Mouse (Mus musculus) midbrain, embryonic 11.5 days (tissue): ENCODE data around the gene Ccdc157. TPM values are rescaled to one million over a fixed set of nuclear protein-coding genes. Genes with fewer than 3 reads are reported as not detected.

Experiments used
- ATAC-seq: fragments of 200-750 bp; cut with Nextera tagmentation; 2 replicates; pipeline ENCODE4 v1.8.0; 2017; ENCODE audit warnings: moderate TSS enrichment, moderate library complexity; ENCODE audit not compliant: low FRiP score
- DNase-seq: peaks from one replicate; pipeline ENCODE4 v3.0.0; 2015; ENCODE audit warnings: low spot score; ENCODE audit errors: missing footprints
- H3K27ac ChIP-seq: fragments of 300-500 bp; sonication (generic); 2 replicates; pipeline ENCODE4 v1.5.1; 2014; ENCODE audit warnings: low read depth, low read length
- H3K27me3 ChIP-seq: fragments of 300-500 bp; sonication (generic); 2 replicates; pipeline ENCODE4 v1.6.1; 2014; ENCODE audit warnings: mild to moderate bottlenecking, low read length, moderate library complexity, mixed read lengths; ENCODE audit not compliant: control insufficient read depth, insufficient read depth
- H3K36me3 ChIP-seq: fragments of 300-500 bp; sonication (generic); 2 replicates; pipeline ENCODE4 v1.6.1; 2014; ENCODE audit warnings: mild to moderate bottlenecking, low read length, moderate library complexity, mixed read lengths; ENCODE audit not compliant: control insufficient read depth, insufficient read depth
- H3K4me1 ChIP-seq: fragments of 300-500 bp; sonication (generic); 2 replicates; pipeline ENCODE4 v1.6.1; 2014; ENCODE audit warnings: low read length; ENCODE audit not compliant: control insufficient read depth, insufficient read depth
- H3K4me2 ChIP-seq: fragments of 300-500 bp; sonication (generic); 2 replicates; pipeline ENCODE4 v1.6.1; 2014; ENCODE audit warnings: mild to moderate bottlenecking, moderate library complexity
- H3K4me3 ChIP-seq: fragments of 300-500 bp; sonication (generic); 2 replicates; pipeline ENCODE4 v1.5.1; 2014; ENCODE audit warnings: low read depth, low read length
- H3K9ac ChIP-seq: fragments of 300-500 bp; sonication (generic); 2 replicates; pipeline ENCODE4 v1.6.1; 2014; ENCODE audit warnings: low read length
- H3K9me3 ChIP-seq: fragments of 300-500 bp; sonication (generic); 2 replicates; pipeline ENCODE4 v1.6.1; 2016; ENCODE audit warnings: low read length; ENCODE audit not compliant: control insufficient read depth
- whole genome bisulfite sequencing: fragments of 180-500 bp; shearing (Covaris S2); extraction: QIAGEN DNeasy Blood & Tissue Kit; methylation state at CpG from one replicate; pipeline ENCODE4 v1.1.7; 2014; 5-methylcytosine and 5-hydroxymethylcytosine counted together
- polyA plus RNA-seq: library from polyadenylated mRNA; unstranded; fragments of >200 nt; fragmentation: Nextera tagmentation; extraction: Ambion mirVana; gene quantifications from 2 replicates; pipeline ENCODE4 v1.2.1, GENCODE M21; 2014

The Ccdc157 gene
- polyA plus RNA-seq, 1 experiment from 2014 or later, result 2.5 TPM

DNA sequence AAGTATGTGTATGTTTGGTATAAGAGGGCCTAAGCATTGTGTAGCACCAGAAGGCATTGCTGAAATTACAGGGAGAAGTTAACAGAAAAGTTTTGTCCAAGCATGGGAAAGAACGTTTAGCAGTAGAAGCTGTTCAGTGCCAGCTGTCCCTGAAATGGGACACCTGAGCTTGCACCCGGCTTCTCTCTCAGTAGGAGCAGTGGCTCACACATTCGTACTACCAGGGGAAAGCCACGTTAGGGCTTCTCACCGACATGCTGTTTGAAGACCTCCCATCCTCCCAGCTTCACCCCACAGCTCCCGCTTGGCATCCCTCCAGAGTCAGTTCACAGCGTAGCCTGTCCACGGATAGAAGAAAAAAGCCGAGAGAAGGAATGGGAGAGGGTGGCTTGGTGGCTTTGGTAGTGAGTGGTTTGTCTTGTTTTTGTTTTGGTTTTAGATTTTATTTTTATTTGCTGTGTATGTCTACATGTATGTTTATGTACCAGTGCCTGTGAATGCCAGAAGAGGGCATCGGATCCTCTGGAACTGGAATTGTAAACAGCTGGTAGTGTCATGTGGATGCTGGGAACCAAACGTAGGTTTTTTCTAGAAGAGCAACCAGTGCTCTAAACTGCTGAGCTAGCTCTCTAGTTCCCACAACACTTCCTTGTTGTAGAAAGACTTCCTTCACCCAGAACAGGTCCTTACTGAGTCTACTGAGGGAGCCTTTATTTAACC, 42.0 kb upstream of the Ccdc157 start:
- Histone ChIP-seq H3K9me3 (no peaks in the 10 kb centered on the region), H3K4me2 (no peak overlapping the region), H3K27me3 (no peaks in the 10 kb centered on the region), H3K4me1 (no peaks in the 10 kb centered on the region), H3K9ac (no peak overlapping the region), H3K36me3 (no peaks in the 10 kb centered on the region), H3K4me3 (no peak overlapping the region), H3K27ac (no peak overlapping the region)
- DNase-seq (no peak), ATAC-seq (no peak)
- WGBS, result 88% methylated on average over 11 of the region's 11 CpGs

DNA sequence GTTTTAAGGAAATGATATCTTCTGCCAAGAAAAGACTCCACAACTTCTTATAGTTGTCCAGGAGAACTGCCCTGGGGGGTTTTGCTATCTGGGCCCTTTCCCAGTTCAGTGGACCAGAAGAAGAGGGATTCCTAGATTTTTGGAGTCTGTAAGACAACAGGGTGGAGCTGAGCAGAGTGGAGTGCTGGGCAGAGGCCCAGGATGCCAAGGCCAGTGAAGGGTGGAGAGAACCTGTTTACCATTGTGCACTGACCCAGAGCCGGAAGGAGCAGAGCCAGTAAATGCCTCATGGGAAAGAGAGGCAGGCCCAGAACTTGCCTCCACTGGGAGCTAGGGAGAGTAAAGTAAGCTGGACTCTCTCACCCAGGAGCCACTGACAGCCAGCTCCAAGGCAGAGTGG, 37.6 kb upstream of the Ccdc157 start:
- 47% methylated on average over 1 of the region's 1 CpGs for WGBS
- Histone ChIP-seq H3K27me3 (no peaks in the 10 kb centered on the region), H3K9me3 (no peaks in the 10 kb centered on the region), H3K36me3 (no peaks in the 10 kb centered on the region), H3K4me1 (no peaks in the 10 kb centered on the region), H3K4me3 (no peak overlapping the region), H3K4me2 (no peak overlapping the region), H3K9ac (no peak overlapping the region), H3K27ac (no peak overlapping the region)
- ATAC-seq (no peak), DNase-seq (no peak)

DNA sequence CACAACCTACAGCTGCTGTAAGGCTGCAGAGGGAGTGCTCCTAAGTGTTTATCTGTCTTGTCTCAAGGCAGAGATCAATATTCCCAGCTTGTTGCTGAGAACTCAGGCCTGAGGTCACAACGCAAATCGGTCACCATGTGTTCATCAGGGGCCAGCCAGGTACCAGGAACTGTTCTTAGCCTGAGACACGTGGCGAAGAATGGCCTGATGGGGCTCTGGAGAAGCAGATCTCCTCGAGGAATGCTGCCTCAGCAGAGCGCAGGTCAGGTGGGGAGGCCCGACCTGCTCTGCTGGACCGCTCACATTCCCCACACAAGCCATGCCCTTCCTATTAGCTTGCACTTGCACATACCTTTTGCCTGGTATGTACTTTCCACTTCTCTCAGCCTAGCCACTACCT, 36.5 kb upstream of the Ccdc157 start:
- ATAC-seq (no peak), DNase-seq (no peak)
- WGBS, result 79% methylated on average over 8 of the region's 8 CpGs
- no peaks in the 10 kb centered on the region for H3K36me3 ChIP-seq
- no peaks in the 10 kb centered on the region for H3K4me1 ChIP-seq
- no peaks in the 10 kb centered on the region for H3K9me3 ChIP-seq
- no peak overlapping the region for H3K9ac ChIP-seq
- H3K4me2 ChIP-seq, result no peak overlapping the region
- no peak overlapping the region for H3K4me3 ChIP-seq
- H3K27me3 ChIP-seq, result no peaks in the 10 kb centered on the region
- no peak overlapping the region for H3K27ac ChIP-seq

- H3K4me3 ChIP-seq, result no peak overlapping the region
- no peaks in the 10 kb centered on the region for H3K9me3 ChIP-seq
- H3K27ac ChIP-seq, result no peak overlapping the region
- no peaks in the 10 kb centered on the region for H3K27me3 ChIP-seq
- H3K9ac ChIP-seq, result no peak overlapping the region
- ATAC-seq (no peak), DNase-seq (no peak)
- no peaks in the 10 kb centered on the region for H3K36me3 ChIP-seq
- H3K4me2 ChIP-seq, result no peak overlapping the region
- no peaks in the 10 kb centered on the region for H3K4me1 ChIP-seq
- 84% methylated on average over 3 of the region's 3 CpGs for WGBS
Measured at GRCm38 (mm10) chr11:4195597-4196031, 35.5 kb upstream of the Ccdc157 start.

- no peak overlapping the region for H3K9ac ChIP-seq
- H3K27me3 ChIP-seq, result no peaks in the 10 kb centered on the region
- H3K9me3 ChIP-seq, result no peaks in the 10 kb centered on the region
- H3K4me1 ChIP-seq, result no peaks in the 10 kb centered on the region
- H3K36me3 ChIP-seq, result no peaks in the 10 kb centered on the region
- DNase-seq (no peak), ATAC-seq (no peak)
- H3K4me3 ChIP-seq, result no peak overlapping the region
- no peak overlapping the region for H3K27ac ChIP-seq
- no peak overlapping the region for H3K4me2 ChIP-seq
Measured at GRCm38 (mm10) chr11:4193420-4193819, 33.3 kb upstream of the Ccdc157 start.

- Histone ChIP-seq H3K4me3 (no peak overlapping the region), H3K27ac (no peak overlapping the region), H3K4me2 (no peak overlapping the region), H3K9ac (no peak overlapping the region), H3K9me3 (no peaks in the 10 kb centered on the region), H3K27me3 (no peaks in the 10 kb centered on the region), H3K36me3 (no peaks in the 10 kb centered on the region), H3K4me1 (peaks cover 1% of the 10 kb centered on the region)
- no peak for ATAC-seq
- no peak for DNase-seq
- WGBS, result 86% methylated on average over 3 of the region's 3 CpGs
Measured at GRCm38 (mm10) chr11:4192757-4193156, 32.7 kb upstream of the Ccdc157 start.

DNA sequence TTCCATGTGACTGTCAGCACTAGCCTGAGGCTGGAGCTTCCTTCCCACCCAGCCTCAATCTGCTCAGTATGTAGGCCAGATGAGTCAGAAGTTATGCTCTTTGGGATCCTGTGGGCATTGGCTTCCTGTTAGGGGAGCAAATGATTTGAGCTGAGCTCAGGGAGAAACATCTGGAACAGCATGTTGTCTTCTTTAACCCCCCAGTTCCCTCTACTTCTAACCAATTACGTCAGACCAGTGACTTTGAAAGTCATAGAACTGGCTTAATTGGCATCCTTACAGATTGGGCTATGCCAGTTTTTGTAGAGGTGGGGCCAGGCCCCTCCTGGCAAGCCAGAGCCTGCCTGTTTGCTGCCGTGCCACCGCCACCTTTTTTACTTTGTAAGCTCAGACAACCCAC, 30.6 kb upstream of the Ccdc157 start:
- ATAC-seq (no peak), DNase-seq (no peak)
- H3K36me3 ChIP-seq, result no peaks in the 10 kb centered on the region
- no peak overlapping the region for H3K4me3 ChIP-seq
- no peaks in the 10 kb centered on the region for H3K9me3 ChIP-seq
- no peak overlapping the region for H3K9ac ChIP-seq
- no peak overlapping the region for H3K27ac ChIP-seq
- H3K4me2 ChIP-seq, result no peak overlapping the region
- H3K27me3 ChIP-seq, result no peaks in the 10 kb centered on the region
- H3K4me1 ChIP-seq, result peaks cover 7% of the 10 kb centered on the region
- 78% methylated on average over 3 of the region's 3 CpGs for WGBS

GRCm38 (mm10) chr11:4189182-4189581, 29.1 kb upstream of the Ccdc157 start:
- H3K9ac ChIP-seq, result no peak overlapping the region
- no peak overlapping the region for H3K27ac ChIP-seq
- no peaks in the 10 kb centered on the region for H3K36me3 ChIP-seq
- H3K9me3 ChIP-seq, result no peaks in the 10 kb centered on the region
- peaks cover 7% of the 10 kb centered on the region for H3K4me1 ChIP-seq
- WGBS, result 88% methylated on average over 6 of the region's 6 CpGs
- ATAC-seq (no peak), DNase-seq (peak; percentile 12)
- no peaks in the 10 kb centered on the region for H3K27me3 ChIP-seq
- H3K4me2 ChIP-seq, result no peak overlapping the region
- H3K4me3 ChIP-seq, result no peak overlapping the region

DNA sequence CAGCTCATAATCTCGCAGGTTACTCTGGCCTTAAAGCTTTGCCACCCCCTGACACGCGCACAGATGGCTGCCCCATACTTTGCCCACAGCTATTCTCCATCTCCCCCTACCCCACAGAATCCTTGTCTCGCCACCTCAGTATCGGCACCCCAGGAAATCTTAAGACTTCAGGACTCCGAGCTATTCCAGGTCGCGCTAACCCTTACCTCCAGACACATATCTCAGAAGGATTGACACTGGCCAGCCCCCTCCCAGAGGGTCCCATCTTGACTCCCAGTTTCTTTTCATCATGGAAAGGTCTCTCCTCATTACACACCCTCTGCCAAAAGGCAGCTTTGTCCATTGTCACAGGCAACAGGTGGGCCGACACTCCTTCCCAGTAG, 27.2 kb upstream of the Ccdc157 start:
- H3K4me2 ChIP-seq, result peak overlapping the region; percentile 86
- ATAC-seq (no peak), DNase-seq (no peak)
- H3K4me3 ChIP-seq, result peak overlapping the region; percentile 81
- peaks cover 7% of the 10 kb centered on the region for H3K4me1 ChIP-seq
- H3K27ac ChIP-seq, result no peak overlapping the region
- H3K27me3 ChIP-seq, result no peaks in the 10 kb centered on the region
- H3K36me3 ChIP-seq, result peaks cover 2% of the 10 kb centered on the region; the same call in 1 of the 2 replicates
- 19% methylated on average over 9 of the region's 9 CpGs for WGBS
- H3K9me3 ChIP-seq, result no peaks in the 10 kb centered on the region
- peak overlapping the region; percentile 87 for H3K9ac ChIP-seq
